Mouse (Mus musculus): ENCODE results near the gene Fhit.

Gene Fhit

DNA sequence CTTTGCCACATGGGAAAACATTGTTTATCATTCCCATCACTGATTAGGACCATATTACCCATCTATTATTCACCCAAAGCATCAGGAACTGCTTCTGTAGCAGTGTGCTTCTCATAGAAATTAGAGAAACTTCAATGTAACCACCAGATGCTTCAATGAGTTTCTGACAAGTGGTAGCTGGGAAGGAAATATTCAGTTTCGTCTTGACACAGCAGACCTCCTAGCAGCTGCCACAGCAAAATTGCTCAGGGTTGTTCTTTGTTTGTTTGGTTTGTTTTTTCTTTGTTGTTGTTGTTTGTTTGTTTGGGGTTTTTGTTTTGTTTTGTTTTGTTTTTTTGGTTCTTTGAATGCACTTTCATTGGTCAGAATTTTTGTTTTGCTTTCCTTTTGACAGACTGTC, 798.5 kb downstream of the Fhit start:
- DNase-seq (ENCODE audit: low spot score): no peak

DNA sequence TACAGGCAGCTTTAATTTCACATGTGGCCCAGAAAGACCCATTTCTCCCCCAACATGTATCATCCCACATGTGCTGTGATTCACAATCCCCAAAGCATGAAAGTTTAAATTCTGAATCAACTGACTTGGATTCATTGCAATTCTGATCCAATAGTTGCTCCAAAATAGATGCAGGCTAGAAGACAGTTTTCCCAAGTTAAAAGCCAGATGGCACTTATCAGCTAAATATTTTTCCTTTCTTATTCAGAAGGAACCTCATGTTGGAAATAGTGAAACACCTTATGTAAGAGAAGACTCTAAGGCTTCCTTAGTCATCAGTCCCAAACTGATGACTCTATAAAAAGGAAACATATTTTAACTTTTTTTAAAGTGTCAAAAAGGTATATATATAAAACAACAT, 815.9 kb downstream of the Fhit start:
- DNase-seq (ENCODE audit: low spot score): no peak

DNA sequence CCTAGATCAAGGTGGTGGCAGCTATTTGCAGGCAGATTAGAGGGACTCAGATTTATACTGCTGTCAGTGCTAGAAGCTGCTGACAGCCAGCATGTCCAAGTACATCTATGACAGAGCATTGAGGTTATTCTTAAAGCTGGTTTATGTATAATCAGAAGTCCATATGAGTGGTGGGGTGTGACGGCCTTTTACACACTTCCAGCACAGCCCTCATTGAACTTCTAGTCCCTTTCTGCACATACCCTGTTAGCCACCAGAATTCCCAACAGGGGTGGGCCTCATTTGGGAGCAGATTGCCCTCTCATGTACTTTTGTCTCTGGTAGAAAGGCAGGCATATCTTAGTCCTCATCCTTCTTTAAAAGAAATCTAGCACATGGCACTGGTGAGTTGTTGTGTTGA, 817.8 kb downstream of the Fhit start:
- DNase-seq (ENCODE audit: low spot score): no peak

DNA sequence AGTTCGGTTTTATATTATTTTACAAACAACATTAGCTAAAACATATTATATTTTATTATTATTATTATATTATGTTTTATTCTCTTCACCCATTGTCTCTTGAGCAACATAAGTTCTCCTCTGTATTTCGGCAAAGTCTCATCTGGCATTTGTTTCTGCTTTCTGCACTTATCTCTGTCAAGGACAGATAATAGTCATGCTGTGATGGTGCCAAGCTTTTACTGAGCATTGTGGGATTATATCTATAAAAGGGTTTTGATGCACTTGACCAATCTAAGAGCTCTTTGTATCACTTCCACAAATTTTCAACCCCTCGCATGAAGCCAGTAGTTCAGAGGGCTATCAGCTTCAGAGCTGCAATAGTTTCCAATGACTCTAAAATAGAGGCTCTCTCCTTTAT, 845.1 kb downstream of the Fhit start:
- DNase-seq (ENCODE audit: low spot score): no peak

DNA sequence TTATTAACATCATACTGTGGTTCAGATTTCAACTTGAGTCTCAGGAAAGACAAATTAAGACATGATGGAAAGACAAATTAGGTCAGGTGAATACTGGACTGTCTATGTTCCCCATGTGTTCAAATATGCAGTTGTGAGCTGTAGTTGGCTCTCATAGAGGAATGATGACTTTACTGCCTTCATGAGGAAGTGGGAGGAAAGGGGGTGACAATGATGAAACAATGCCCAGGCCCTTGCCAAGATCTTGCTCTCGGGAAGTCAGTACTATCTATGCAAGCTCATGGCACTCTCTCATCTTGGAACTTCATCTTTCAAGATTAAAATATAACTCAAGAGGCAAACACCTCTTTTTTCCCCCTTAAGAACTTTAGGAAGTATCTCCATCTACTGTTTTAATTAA, 849.6 kb downstream of the Fhit start:
- DNase-seq (ENCODE audit: low spot score): no peak

DNA sequence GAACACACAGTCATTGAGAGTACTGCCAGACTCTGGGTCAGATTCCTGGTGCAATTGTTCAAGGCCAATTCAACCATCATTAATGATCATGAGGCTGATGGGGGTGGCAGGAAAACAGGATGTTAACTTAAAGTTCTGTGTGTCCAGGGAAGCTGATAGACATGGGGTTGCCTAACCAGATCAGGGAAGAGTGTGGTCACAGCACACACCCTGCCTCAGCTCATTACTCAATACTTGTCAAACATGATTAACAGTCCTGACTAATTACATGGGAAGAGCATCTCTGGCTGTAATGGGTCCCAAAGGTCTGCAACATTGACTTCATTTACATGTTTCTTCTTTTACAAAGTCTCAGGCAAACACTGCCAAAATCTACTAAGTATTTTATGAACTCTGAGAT, 856.5 kb downstream of the Fhit start:
- no peak for DNase-seq (ENCODE audit: low spot score)

DNA sequence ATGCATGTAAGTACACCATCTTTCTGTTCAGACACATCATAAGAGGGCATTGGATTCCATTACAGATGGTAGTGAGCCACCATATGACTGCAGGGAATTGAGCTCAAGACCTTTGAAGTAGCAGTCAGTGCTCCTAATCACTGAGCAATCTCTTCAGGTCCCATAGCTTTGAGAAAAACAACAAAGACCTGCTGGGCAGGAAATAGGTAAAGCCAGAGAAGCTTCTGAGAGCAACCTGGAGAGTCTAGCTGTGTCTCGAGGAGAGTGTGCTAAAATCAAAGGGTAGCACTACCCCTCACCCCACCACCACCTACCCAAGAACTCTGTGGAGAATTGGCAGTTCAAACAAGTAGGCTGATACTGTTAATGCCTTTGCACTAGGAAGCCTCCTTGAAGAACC, 860.3 kb downstream of the Fhit start:
- no peak for DNase-seq (ENCODE audit: low spot score)

DNA sequence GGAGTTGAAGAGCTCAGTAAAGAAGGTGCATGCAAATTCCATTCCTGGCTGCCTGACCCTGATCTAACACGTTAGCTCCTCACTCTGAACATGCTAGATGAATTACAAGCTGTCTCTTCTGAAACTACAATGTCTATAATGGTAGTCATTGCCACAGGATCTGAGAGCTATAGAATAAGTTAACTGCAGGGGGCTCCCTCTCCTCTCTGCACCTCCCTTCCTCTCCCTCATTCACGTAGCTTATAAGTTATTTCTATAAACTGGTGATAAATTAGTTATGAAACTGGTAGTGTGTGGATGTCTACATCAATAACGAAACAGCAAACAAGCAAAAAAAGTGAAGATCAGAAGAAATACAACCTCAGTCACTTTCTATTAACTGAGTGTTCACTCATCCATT, 860.9 kb downstream of the Fhit start:
- DNase-seq (ENCODE audit: low spot score): no peak

DNA sequence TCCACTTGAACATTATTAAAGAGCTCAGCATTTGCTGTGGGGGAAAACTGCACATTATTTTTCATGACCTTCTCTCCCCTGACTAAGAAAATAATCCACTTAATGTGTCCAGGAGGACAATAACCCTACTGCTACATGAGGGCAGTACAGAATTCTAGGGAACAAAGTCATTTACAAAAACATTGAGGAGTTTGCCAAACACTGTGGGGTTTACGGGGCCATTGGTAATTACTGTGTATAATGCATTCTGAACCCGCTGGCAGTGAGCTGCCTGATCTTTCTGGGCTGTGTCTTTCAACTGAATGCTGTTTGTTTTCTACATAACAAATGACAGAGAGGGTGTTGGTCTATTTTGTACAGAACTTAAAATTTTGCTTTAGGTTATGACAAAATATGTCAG, 862.8 kb downstream of the Fhit start:
- DNase-seq (ENCODE audit: low spot score): no peak

DNA sequence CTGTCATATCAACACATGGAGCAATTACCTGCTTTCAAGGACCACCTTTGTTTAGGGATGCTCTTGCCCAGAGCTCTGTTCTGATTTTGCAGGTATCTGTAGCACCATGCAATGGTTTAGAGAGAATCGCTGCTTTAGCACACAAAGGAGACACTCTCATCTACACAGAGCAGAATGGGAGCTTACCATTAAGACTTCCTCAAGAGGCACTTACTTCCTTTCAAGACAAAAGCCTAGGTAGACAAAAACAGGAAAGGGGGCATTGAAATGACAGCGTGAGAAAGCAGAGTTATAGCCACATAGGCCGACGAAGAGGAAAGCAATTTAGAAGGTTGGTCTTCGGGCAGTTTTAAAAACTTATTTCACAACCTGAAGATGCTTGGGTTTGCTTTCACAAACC, 872.8 kb downstream of the Fhit start:
- no peak for DNase-seq (ENCODE audit: low spot score)

DNA sequence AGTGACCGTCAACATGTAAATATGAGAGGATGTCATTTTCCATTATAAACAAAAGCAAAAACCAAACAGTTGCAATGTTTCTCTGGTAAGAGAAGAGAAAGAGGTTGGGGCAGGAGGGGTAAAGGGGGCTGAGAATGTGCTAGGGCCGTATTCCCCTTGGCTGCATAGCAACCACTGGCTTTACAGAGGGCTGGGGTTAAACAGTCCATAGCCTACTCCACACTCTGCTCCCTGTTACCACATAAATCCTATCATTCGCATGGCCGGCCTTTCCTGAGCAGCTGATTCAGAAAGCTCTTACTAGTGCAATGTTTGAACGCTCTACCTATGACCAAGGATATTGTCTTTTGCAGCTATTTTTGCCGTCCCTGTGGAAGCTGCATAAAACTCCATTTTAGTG, 875.8 kb downstream of the Fhit start:
- no peak for DNase-seq (ENCODE audit: low spot score)

DNA sequence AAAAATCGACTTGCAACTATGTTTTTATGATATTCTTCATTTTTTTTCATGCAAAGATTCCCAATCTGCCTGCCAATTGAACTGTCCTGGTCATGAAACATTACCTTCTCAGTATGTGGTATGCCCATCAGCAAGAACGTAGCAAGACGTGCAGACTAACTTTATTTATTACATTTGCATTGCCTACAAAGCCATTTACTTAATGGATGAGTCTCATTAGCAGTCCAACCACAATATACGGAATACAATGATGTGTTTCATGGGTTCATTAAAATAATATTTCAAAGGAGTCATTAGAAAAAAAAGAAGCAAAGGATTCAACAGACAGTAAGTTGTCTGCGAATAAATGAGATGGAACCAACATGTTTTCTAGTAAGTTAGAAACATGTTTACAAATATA, 933.1 kb downstream of the Fhit start:
- no peak for DNase-seq (ENCODE audit: low spot score)

DNA sequence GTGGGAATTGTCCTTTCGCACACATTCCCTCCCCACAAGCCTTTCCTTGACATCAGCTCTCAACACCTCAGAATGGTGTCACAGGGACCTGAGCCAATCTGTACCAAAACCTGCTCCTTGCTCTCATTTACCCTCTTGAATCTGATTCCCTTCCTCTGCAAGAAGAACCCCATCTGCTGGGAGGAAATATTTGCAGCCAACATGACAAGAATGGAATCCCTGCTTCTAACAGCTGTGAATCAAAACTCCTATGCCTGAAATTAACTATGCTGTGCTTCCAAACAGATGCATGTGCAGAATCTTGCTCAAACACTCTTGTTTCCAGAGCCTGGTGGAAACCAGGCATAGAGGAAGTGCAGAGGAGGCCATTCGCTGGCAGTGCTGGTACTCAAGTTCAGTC, 940.0 kb downstream of the Fhit start:
- no peak for DNase-seq (ENCODE audit: low spot score)

DNA sequence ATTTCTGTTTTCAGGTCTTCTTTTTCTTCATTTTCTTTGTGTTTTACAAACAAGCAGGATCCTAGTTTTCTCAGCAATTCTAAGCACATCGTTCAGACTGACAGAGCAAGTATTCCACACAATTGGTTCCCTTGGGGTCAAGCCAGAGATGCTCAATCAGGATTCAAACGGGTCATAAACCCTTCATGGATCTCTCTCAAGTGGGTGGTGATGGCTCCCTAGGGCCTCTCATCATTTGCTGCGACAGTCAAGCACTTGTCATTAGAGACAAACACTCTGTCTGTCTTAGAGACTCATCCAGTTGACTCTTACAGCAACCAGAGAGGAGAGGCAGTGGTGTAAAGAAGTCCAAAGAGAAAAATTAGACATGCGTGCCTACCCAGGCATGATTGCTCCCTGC, 948.6 kb downstream of the Fhit start:
- no peak for DNase-seq (ENCODE audit: low spot score)

DNA sequence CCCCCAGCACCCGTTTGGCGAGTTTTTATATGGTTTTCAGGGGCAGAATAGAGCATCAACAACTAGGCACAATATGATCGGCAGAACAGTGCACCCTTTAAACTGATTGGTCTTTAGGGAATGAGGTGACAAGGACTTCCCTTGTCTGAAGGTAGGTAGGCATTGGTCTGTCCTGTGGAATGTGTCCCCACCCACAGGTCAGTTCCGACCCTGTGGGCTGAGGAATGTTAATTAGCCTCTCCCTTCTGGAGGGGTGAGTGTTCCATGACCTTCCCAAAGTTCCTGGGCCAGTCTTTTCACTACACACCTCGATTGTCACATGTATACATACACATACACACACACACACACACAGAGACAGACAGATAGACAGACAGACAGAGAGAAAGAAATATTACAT, 950.7 kb downstream of the Fhit start:
- DNase-seq (ENCODE audit: low spot score): no peak

DNA sequence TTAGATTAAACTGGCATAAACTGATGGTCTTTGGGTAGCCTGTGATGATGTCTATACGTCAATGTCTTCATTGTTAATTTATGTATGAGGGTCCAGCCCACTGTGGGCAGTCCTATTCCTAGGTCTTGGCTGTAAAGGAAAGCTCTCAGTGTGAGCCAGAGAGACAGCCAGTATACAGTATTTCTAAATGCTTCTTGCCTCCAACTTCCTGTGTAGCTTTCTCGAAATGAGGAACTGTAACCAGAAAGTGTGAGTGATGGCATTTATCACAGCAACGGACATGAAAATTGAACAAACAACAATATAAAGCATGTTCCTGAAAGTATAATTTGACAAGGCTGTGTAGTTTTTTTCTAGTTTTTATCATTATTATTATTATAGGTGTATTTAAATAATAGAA, 952.8 kb downstream of the Fhit start:
- no peak for DNase-seq (ENCODE audit: low spot score)

DNA sequence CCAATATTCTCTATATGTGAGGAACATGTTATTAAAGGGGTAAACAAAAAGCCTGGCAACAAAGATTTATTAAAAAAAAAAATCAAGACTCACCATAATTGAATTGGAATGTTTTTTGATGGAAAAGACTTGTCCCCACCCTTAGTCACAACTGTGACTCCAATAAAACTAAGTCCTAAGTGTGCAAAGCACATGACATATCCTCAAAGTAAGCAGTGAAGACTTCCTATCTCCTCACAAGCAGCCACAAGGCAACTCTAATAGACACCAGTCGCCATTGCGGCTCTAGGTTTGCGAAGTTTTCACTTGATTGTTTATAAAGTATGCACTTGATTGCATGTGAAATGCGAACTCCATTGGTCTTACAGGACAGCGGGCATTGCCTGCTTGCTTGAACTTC, 956.1 kb downstream of the Fhit start:
- DNase-seq (ENCODE audit: low spot score): no peak

DNA sequence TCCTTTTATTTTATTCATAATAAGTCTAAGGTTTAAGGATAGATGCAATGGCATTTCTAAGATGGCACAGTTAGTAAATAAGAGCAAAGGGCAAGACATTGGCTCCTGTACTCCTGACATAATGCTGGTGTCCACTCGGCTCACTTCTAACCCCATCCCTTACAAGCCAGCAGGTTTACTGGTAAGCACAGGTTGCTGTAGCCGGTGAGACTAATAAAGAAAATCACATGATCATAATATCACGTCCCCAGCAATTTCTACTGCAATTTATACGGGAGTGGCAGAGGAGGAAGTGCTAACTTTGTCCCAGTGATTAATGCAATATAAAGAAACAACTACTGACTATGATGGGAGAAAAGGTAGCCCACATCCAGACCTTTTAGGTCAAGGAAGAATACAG, 956.5 kb downstream of the Fhit start:
- no peak for DNase-seq (ENCODE audit: low spot score)

DNA sequence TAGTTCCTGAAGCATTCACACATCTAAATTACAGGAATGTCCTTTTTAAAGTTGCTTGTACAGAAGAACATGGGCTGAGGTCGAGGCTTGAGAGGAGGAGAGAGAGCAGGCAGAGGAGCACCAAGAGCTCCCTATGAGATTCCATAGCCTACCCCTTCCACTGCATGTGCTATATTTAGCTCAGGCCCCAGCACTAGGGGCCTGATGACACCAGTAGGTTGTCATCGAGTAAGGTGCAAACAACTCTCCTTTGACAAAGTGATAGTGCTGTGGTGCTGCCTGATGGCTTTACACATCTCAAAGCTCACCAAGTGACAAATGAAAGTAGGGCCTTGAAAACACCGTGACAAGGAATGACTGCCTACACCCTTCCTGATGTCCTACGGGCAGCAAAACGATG, 967.7 kb downstream of the Fhit start:
- DNase-seq (ENCODE audit: low spot score): no peak

DNA sequence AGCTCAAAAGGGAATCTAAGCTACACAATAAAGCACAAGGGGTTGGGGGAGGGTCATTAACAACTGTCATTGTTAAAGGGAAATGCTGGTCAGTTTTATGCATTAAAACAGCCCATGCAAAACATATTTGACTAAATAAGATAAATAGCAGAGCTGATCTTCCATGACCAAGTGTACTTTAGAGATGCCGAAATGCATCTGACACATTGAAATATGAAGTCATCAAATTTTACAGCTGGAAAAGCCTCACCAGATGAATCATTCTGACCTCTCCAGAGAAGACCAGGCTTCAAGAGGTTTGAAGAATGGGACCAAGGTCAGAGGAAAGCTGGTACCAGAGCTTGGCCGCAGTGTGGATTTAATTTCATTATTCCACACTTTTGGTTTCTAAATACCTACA, 990.1 kb downstream of the Fhit start:
- DNase-seq (ENCODE audit: low spot score): no peak

DNA sequence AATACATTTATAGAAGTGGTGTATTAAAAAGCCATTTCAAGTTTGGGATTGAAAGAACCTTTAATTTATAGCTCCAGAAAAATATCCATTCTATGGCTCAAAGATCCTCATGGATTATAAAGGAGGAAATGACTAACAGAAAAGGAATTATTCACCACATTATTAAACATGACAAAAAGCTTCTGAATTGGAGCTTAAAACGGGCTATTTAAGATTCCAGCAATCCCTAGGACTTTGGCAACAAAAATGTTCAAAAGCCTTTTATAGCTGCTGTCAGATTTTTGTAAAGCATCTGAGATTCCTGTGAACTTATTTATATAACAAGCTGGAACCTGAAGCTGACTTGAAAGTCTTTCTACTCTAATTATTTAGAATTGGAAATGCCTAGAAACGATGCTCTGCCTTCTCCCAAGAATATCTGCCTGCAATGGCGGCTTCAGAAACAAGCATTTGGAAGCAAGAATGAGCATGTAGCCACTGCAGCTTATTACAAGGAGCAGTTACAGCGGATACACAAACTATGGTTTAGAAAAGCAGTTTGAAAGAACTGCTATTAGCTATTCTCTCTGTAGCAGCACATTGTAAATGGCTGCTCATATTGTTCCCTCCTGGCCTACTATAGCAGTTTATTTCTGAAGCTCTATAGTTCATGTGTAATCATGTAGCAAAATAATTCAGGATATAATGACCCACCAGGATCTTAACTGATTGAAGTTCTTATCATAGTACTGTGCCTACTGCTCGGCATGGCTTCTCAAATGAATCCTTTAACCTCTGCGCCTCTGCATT, 995.0 kb downstream of the Fhit start:
- no peak for DNase-seq (ENCODE audit: low spot score)

DNA sequence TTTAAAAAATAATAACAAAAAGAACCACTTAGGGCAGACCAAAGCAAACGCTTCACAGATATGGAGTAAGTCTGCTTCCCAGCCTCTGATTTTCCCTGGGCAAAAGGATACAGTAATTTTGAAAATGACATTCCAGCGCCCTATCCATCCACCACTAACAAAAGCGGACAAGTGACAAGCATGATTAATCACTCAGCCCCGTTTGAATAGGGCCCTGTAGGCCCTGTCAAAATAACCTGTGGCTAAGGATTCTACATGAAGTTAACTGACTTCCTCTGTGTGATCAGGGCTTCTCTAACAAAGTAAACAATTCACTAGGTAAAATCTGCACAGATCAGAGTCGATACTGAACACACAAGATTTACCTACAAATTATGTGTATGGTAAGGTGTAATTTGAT, 1012.0 kb downstream of the Fhit start:
- DNase-seq (ENCODE audit: low spot score): no peak

DNA sequence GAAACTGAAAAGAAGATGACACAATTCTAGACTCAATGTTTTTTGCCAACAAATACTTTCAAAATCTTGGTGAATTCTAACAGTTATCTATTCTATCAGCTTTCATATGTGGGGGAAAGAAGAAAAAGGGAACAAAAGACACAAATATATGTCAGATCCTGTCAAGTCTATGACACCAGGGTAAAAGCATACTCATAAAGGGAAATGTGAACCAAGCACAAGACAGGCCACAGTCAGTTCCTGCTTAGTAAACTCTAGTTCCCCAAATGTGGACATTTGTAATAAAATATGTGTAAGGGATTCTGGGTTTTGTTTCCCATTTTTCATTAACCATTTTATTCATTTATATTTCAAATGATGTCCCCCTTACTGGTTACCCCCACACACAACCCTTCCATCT, 1022.5 kb downstream of the Fhit start:
- no peak for DNase-seq (ENCODE audit: low spot score)

DNA sequence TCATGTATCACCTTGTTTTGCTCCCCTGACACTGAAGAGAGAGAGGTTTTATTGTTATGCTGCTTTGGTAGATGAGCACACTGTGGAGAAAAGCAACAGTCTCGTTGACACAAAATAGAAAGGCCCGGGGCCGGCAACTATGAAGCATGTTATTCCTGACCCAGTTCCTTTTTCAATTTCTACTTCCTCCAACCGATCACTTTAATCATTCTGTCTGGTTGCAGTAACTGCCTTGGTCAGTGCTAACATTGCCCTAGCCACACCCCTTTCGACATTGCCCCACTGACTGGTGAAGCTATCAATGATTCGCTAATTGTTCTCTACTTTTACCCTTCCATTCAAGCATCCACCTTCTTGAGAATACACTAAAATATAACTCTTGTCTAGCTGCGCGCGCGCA, 1028.0 kb downstream of the Fhit start:
- no peak for DNase-seq (ENCODE audit: low spot score)

DNA sequence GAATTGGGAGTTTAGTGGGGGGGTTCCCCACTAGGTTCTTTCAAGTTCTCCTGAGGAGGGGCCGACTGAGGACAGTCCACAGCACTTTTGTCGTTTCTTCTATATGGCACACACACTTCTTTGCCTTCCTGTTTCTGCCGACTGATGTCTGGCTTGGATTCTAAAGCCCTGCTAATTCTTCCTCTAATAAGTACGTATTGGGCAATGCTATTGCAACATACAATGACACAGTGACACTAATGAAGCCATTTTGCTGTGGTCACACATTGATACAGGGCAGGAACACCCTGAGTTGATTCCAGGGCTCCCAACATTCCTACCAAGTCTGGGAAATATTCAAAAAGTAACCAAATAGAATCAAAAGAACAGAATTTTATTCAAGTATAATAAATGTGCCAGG, 1032.2 kb downstream of the Fhit start:
- no peak for DNase-seq (ENCODE audit: low spot score)
